Mouse (Mus musculus): ENCODE measurements around the gene Olfr1413.

Gene Olfr1413

GRCm38 (mm10) chr1:92571022-92571421, at the start of gene Olfr1413:
Gene Olfr1413, plus strand, starts transcription at chr1:92571322.
- in situ Hi-C loops (cut with MboI, MseI), result no loop called here

- in situ Hi-C loops (cut with MboI, MseI), result no loop called here
Observed at GRCm38 (mm10) chr1:92521376-92521775, 49.7 kb upstream of the Olfr1413 start.

GRCm38 (mm10) chr1:92523764-92524163, 47.4 kb upstream of the Olfr1413 start:
- in situ Hi-C loops (cut with MboI, MseI), result no loop called here

DNA sequence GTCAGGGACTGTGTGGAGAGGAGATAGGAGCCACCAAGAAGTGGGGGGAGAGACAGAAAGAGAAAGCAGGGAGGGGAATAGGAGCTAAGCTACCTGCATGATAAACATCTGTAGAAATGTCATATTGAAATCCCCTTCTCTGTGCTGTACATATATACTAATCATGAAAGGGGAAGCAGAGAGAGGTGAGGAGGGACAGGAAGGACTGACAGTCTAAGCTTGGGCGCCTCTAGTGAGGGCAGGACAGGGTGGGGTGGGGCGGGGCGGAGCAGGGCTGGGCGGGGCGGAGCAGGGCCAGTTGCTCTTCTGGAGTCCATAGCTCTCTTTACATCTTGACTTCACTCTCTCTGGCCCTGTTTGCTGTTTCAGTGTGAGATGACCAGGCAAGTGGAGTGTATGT, 34.1 kb upstream of the Olfr1413 start:
- in situ Hi-C loops (cut with MboI, MseI), result loop anchor here (10.0 kb wide), 1 partner anchor 598 kb away; the partner anchor contains the start of gene Agxt

DNA sequence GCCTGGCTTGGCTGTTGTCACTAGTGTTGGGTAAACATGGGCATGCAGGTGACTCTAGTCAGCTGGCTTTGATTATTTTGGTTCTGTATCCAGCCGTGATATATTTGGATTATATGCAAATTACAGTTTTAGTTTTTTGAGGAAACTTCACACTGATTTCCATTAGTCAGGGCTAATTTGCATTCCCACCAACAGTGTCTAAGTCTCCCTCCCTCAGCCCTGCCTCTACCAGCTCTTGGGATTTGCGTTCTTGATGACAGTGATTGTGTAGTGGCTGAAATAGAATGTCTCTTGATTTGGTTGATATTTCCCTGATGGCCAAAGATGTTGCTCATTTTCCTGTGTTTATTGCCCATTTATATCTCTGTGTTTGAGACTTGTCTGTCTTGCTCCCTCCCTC, 32.1 kb upstream of the Olfr1413 start:
- in situ Hi-C loops (cut with MboI, MseI), result loop anchor here (10.0 kb wide), 1 partner anchor 596 kb away; the partner anchor contains the start of gene Agxt

DNA sequence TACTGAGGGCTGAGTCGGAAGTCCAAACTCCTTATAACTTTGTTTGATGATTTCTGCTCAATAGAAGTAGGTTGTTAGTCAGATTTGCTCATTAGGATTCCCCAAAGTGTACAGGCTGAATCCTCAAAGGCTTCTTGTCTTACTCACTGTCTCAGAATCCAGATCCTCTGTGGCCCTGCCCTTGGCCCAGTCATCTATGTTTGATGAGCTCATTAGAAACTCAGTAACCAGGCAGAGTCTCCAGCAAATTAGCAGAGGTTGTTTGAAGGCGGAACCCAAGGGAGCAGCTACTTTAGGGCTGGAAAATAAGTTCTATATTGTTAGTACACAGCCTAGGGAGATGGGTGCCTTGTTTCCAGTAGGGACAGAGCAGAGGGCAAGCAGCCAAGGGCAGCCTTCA, 25.2 kb upstream of the Olfr1413 start:
- in situ Hi-C loops (cut with MboI, MseI), result no loop called here

DNA sequence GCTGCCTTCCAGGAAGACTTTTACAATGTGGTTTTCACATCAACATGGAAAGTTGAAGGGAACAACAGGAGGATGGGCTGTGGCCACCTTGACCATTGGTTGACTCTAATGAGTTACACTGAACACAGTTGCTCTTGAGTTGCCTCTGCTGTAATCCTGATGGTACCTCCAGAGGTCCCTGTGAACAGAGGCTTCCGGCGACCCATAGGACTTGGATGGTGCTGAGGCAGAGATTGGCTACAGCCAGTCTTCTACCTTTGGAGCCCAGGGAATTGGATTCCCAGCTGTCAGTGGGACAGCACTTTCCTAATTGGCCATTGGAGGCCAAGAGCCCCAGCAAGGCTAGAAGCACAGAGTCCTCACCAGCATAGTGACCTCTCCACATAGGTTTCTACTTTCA, 14.4 kb downstream of the Olfr1413 start, which contains the start of gene Olfr1412:
TSS of gene Olfr1412 (plus strand) at position 301 of the 400 bp plus-strand sequence.
- in situ Hi-C loops (cut with MboI, MseI), result no loop called here

GRCm38 (mm10) chr1:92594111-92594510, 23.0 kb downstream of the Olfr1413 start, which contains the start of gene Olfr1411:
Gene Olfr1411, plus strand, starts transcription at chr1:92594411.
- in situ Hi-C loops (cut with MboI, MseI), result no loop called here

DNA sequence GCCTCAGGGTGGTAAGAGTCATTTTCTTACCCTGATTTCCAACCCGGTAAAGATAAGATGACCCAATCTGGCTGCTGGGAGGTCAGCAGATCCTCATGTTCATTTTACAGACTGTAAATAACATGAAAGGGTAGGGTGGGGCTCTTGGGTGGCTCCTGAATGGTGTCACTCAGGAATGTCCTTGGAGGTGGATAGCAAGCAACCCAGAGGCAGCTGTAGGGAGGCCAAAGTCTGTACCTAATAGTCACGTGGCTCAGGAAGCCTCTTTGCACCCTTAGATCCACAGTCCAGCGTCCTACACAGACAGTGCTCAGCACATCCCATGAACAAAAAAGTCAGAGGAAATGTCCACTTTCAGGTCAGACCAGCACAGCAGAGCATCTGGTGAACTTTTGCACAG, 24.9 kb downstream of the Olfr1413 start:
- in situ Hi-C loops (cut with MboI, MseI), result no loop called here

GRCm38 (mm10) chr1:92605482-92605881, 34.4 kb downstream of the Olfr1413 start, which contains the start of gene Olfr1410:
Gene Olfr1410, plus strand, starts transcription at chr1:92605782.
- in situ Hi-C loops (cut with MboI, MseI), result no loop called here

GRCm38 (mm10) chr1:92607711-92608110, 36.6 kb downstream of the Olfr1413 start:
- in situ Hi-C loops (cut with MboI, MseI), result no loop called here

- in situ Hi-C loops (cut with MboI, MseI), result no loop called here
Observed at GRCm38 (mm10) chr1:92611008-92611407, 39.9 kb downstream of the Olfr1413 start.

GRCm38 (mm10) chr1:92613175-92613574, 42.1 kb downstream of the Olfr1413 start:
- in situ Hi-C loops (cut with MboI, MseI), result no loop called here

DNA sequence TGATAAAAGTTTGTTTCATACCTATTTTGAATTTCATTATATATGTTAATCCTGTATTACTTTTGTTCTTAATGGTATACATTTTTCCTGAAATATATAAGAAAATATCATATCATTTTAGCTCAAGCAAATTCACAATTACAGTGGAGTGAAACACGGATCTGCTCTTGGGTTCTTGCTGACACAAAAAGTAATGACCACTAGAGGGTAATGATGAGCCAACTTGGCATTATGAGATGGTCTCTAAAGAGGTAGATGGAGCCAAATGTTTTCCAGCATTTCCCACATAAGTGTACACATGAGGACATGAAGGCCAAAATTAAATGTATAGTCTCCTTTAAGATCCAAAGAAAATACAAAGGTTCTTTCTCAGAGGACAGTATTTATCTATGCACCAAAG, 43.4 kb downstream of the Olfr1413 start:
- in situ Hi-C loops (cut with MboI, MseI), result no loop called here

DNA sequence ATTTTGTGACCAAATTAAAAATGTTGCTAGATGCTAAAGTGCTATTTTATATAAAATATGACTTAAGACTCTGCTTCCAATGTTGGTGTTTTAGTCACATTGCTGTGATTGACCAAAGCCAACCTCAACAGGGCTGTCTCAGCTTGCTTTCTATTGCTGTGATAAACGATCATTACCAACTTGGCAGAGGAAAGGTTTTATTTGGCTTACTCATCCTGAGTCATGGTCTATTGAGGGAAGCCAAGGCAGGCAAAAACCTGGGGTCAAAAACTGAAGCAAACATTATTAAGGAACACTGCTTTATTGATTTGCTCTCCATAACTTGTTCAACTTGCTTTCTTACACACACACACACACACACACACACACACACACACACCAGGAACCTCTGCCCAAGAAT, 44.9 kb downstream of the Olfr1413 start:
- in situ Hi-C loops (cut with MboI, MseI), result no loop called here

GRCm38 (mm10) chr1:92617488-92617887, 46.4 kb downstream of the Olfr1413 start, which contains the start of gene Olfr12:
Gene Olfr12, plus strand, starts transcription at chr1:92617788.
- in situ Hi-C loops (cut with MboI, MseI), result no loop called here

DNA sequence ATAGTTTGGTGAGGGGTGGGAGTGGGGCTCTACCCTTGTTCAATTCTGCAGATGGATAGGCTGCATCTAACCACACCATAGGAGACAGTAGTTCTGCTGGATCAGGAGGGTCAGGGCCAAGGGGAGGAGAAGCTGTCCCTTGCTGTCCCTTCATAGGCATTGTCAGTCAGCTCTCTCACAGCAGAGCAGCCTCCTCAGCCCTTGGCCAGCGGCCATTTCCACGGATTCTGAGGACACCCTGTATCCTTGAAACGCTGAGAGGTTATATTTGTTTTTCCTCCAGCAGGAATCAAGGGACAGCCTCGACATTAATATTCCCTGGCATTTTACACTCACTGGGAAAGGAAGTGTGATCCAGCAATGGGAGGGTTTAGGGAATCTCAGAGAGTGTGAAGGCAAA, 47.2 kb downstream of the Olfr1413 start:
- in situ Hi-C loops (cut with MboI, MseI), result no loop called here

All from T-helper 2 cell (primary cell).